Mouse (Mus musculus) hematopoietic stem cell, adult 5-6 weeks (primary cell): ENCODE results near the gene Ghr. TPM values are rescaled to one million over a fixed set of nuclear protein-coding genes. Genes with fewer than 3 reads are reported as not detected.

ENCODE experiments used
- ATAC-seq, 2 experiments: fragments of 125-278 bp in 1 of 2; replicated peaks in 1 of 2; 2 replicates each; pipeline ENCODE4 v1.8.0; 2016 to 2017; ENCODE audit warnings: inconsistent platforms in 2 of 2, mild to moderate bottlenecking in 2 of 2, moderate number of reproducible peaks in 2 of 2, low read depth in 1 of 2, moderate TSS enrichment in 1 of 2; ENCODE audit not compliant: low FRiP score in 2 of 2, poor library complexity in 2 of 2, severe bottlenecking in 2 of 2, insufficient read depth in 1 of 2, low TSS enrichment in 1 of 2
- total RNA-seq: library from RNA; stranded (forward); fragments of 172-1452, 232-1000 nt; gene quantifications from 2 replicates; pipeline ENCODE4 v1.2.3, GENCODE M21; 2017

The Ghr gene
- total RNA-seq, 1 experiment from 2014 or later, result 2.9 TPM

DNA sequence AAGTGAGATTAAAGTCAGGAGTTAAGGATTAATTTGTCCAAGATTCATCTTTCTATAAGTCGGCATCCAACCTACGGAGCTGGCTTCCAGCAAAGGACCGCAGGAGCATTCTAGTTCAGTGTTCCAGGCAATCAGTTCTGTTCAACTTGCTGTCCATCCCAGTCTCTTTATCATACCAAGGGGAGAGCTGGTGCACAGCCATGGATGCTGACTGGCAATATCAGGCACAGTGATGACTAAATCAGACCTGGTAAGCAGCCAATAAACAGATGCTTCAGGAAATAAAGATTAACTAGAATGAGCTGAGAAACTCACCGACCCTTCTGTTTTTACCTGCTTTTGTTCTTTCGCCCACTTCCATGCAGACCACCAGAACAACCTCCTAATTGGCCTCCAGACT lies 154.3 kb downstream of the Ghr start:
- ATAC-seq, result no peak

GRCm38 (mm10) chr15:3426401-3426800 lies 156.9 kb downstream of the Ghr start:
- no peak for ATAC-seq

GRCm38 (mm10) chr15:3423177-3423576 lies 160.1 kb downstream of the Ghr start:
- ATAC-seq, result no peak

GRCm38 (mm10) chr15:3417699-3418098 lies 165.6 kb downstream of the Ghr start:
- ATAC-seq, result no peak

DNA sequence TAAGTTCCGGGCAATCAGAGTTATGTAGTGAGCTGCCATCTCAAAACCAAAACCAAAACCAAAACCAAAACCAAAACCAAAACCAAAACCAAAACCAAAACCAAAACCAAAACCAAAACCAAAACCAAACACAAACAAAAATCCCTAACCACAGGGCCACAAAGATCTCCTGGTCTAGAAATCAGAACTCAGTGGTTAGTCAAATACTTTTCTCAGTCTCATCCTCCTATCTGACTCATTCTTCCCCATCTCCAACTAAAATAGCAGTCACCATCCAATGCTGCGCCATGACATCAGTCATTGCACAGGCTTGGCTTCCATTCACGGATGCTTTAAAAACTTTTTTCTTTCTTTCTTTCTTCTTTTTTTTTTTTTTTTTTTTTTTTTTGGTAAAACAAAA lies 170.2 kb downstream of the Ghr start:
- ATAC-seq, result no peak

GRCm38 (mm10) chr15:3408478-3408877 lies 174.8 kb downstream of the Ghr start:
- no peak for ATAC-seq

DNA sequence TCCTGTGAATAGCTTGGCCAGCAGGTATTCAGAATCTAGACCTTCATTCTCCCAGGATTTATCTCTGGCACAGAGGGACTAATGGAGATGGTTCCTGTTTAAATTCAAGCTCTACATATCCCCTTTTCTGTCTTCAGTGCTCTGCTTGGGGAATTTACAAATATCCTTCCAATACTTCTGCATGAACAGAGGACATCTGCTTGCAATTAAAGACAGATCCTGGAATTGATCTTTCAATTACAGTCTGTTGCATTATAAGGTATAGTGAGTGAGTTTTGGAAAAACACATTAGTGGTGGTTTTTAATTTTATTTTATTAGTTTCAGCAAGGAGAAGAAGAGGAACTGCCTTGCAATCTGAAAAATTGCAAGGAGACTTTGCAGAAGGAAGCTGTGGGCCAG lies 184.1 kb downstream of the Ghr start:
- ATAC-seq, result no peak

DNA sequence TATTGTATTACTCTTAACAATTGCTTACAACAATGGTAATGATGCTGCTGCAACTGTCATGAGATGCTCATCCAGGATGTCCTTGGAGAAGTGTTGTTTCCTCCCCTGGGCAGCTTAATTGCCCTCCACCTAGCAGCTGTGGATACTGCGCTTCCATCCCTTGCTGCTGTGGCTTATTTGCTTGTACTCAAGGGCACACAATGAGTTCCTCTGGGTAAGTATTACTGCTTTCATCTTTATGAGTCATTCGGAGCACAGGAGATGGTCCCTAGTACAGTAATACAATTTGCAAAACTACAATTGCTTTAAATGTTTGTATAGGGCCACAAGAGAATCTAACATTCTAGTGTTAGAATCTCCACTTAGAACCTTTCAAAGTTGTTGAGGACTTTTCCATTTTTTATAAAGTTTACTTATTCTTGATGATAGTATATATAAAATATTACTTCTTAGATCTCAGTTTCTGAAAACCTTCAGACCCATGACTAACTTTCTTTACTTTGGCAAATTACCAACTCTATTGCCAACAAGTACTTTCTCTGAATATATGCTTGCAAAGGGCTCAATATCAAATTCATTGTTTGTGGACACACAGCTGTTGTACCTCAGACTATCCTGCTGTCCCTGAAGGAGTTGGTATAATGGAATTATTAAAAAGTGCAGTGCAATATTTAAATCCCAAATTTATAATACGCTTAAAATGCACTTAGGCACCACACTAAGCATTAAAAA lies 185.8 kb downstream of the Ghr start:
- no peak for ATAC-seq

DNA sequence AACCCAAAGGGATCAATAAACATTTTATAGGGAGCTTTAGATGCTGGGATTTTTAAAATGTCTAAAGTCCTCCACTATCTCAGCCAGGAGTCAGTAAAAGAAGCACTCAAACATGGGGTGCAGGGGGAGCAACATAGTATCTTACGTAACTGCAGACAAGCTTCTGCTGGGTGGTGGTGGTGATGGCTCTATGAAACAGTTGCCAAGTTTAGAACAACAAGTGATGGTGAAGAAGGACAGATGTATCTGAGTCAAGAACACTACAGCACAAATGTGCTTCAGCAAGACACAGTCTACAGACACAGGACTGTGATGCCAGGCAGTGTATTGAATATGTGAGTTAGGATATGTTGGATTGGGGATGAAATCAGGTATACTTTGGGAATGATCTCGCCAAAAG lies 187.1 kb downstream of the Ghr start:
- ATAC-seq, result no peak

- no peak for ATAC-seq
Measured at GRCm38 (mm10) chr15:3395700-3396099, 187.6 kb downstream of the Ghr start.

DNA sequence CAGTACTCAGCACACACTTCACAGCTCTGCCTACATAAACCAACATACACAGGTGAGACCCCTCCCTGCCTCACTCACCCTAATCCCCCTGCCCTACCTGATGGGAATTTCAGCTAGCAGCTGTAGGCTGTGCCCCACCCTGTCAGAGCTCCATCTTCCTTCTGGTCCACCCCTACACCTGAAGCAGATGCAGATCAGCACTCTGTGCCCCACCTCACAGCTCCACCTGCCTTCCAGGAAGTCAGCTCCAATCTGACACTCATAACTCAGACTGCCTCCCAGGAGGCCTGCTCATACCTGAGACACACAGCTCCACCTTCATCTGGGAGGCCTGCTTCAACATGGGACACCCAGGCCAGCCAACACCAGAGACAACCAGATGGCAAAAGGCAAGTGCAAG lies 192.6 kb downstream of the Ghr start:
- ATAC-seq, result no peak

DNA sequence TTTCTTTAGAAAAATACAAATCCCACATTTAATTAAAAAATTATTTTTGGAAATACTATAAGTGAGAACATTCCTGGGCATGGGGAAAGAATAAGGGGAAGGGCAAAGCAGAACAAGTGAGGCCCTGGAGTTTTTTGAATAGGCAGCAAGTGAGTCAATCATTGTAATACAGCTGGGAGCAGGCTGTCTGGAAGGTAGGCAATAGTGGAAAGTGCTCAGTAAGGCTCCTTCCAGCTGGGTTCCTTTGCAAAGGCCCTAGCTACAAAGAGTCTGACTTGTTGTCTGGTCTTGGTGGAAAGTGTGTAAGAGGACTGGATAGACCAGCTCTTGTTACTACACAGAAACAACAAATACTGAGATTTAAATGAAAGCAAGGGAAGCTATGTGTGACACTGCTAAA lies 194.3 kb downstream of the Ghr start:
- ATAC-seq, result no peak

DNA sequence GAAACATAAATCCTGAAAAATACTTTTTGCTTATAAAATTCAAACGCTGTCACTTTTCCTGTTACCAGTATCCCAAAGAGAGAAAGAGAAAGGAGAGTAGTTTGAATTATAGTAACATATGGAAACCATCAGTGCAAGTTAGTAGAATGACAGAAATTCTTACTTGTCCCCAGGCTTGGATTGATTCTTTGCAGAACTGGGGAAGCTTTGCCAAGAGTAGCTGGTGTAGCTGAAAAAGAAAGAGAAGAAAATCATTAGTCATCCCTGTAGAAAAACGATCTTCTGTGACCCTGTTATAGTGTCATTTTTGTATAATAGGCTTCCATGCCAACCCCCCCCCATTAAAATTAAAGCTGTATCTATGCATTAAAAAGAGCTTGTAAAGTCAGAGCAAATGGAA lies 194.8 kb downstream of the Ghr start:
- no peak for ATAC-seq

DNA sequence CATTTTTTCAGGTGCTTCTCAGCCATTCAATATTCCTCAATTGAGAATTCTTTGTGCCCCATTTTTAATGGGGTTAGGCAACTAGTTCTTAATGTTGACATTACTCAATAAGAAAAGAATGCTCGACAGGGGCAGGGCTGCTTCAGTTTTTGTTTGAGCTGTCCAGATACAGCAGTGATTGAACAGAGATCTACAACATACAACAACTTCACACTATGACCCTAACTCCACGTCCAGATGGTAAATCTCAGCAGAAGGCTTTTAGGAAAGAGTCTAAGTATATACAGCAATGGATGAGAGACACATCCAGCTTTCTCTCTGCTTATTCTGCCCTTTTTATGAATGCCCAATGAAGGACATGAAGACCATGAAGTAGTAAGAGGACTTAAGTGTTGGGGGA lies 199.5 kb downstream of the Ghr start:
- no peak for ATAC-seq

DNA sequence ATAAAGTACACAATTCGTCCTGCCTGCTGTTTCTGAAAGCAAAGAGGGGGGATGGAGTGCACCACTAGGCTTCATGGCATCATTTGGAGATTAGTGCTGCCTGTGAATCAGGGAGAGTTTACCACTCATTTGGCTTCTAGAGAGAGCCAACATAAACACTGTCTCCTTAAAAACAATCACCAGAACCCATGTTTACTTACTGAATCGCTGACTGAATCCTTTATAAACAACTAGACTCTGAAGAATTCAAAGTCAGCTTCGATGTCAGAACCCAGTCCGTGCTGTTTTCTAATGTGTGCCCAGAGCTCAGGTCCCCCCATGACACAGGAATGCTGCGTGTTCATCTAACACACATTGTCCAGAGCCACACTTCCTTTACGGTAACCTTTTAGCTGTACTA lies 201.9 kb downstream of the Ghr start:
- no peak for ATAC-seq

DNA sequence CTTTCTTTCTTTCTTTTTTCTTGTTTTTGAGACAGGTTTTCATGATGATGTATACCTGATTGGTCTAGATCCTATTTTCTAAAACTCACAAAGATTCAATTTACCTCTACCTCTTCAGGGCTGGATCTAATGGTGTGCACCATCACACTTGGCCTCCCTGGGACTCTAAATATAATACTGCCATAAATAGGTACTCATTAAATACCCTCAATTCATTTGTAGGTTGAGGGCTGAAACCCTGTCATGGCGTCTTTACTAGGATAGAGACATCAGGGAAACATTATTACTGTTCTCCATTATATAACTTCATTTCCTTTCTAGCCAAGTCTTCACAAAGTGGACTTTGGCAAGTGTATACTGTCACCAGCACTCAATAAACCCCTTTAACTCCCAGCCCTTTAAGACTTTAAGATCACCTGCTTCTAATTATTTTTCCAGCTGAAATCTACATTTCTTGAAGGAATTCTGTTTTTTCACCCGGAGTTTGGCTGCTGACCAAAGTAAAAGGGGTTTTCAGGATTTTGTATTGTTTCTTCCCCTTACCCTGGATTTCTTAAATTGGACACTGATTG lies 214.9 kb downstream of the Ghr start:
- no peak for ATAC-seq

GRCm38 (mm10) chr15:3356073-3356766 lies 227.1 kb downstream of the Ghr start:
- ATAC-seq, result peak; percentile 77 to 95

GRCm38 (mm10) chr15:3353696-3354095 lies 229.6 kb downstream of the Ghr start:
- no peak for ATAC-seq
